Mouse (Mus musculus) splenic B cell, adult 2 months (primary cell): Measurements from ENCODE around the gene Macrod2.

Experiments used
- DNase-seq: peaks from one replicate; pipeline ENCODE4 v3.0.0-alpha.2; 2011; ENCODE audit warnings: low read depth, low spot score
- H3K27me3 ChIP-seq: 2 replicates; pipeline ENCODE4 v1.6.1; 2012; ENCODE audit warnings: mild to moderate bottlenecking, low read length, moderate library complexity, mixed read lengths; ENCODE audit not compliant: control insufficient read depth, poor library complexity, insufficient read depth, severe bottlenecking
- H3K36me3 ChIP-seq: 2 replicates; pipeline ENCODE4 v1.6.1; 2012; ENCODE audit warnings: mild to moderate bottlenecking, low read length, moderate library complexity, mixed read lengths; ENCODE audit not compliant: control insufficient read depth, poor library complexity, insufficient read depth, severe bottlenecking

Macrod2 gene

GRCm38 (mm10) chr2:141217490-141217889, 822.4 kb downstream of the Macrod2 start:
- H3K27me3 ChIP-seq: no peaks in the 10 kb centered on the region
- DNase-seq: no peak
- H3K36me3 ChIP-seq: no peaks in the 10 kb centered on the region

- no peaks in the 10 kb centered on the region for H3K36me3 ChIP-seq
- no peak for DNase-seq
- no peaks in the 10 kb centered on the region for H3K27me3 ChIP-seq
Measured at GRCm38 (mm10) chr2:141217925-141218324, 822.8 kb downstream of the Macrod2 start.

GRCm38 (mm10) chr2:141228809-141229208, 833.7 kb downstream of the Macrod2 start:
- H3K27me3 ChIP-seq: no peaks in the 10 kb centered on the region
- no peaks in the 10 kb centered on the region for H3K36me3 ChIP-seq
- no peak for DNase-seq

- Histone ChIP-seq H3K27me3 (no peaks in the 10 kb centered on the region), H3K36me3 (no peaks in the 10 kb centered on the region)
- DNase-seq: no peak
Measured at GRCm38 (mm10) chr2:141229820-141230219, 834.7 kb downstream of the Macrod2 start.

- DNase-seq: no peak
- Histone ChIP-seq H3K36me3 (no peaks in the 10 kb centered on the region), H3K27me3 (no peaks in the 10 kb centered on the region)
Measured at GRCm38 (mm10) chr2:141231011-141231668, 836.0 kb downstream of the Macrod2 start.

- DNase-seq: no peak
- Histone ChIP-seq H3K27me3 (no peaks in the 10 kb centered on the region), H3K36me3 (no peaks in the 10 kb centered on the region)
Measured at GRCm38 (mm10) chr2:141234306-141234705, 839.2 kb downstream of the Macrod2 start.

- Histone ChIP-seq H3K27me3 (no peaks in the 10 kb centered on the region), H3K36me3 (no peaks in the 10 kb centered on the region)
- no peak for DNase-seq
Measured at GRCm38 (mm10) chr2:141234724-141235453, 839.8 kb downstream of the Macrod2 start.

- Histone ChIP-seq H3K36me3 (no peaks in the 10 kb centered on the region), H3K27me3 (no peaks in the 10 kb centered on the region)
- no peak for DNase-seq
Measured at GRCm38 (mm10) chr2:141247680-141248079, 852.6 kb downstream of the Macrod2 start.

GRCm38 (mm10) chr2:141264582-141264981, 869.5 kb downstream of the Macrod2 start:
- Histone ChIP-seq H3K27me3 (no peaks in the 10 kb centered on the region), H3K36me3 (no peaks in the 10 kb centered on the region)
- DNase-seq: no peak

GRCm38 (mm10) chr2:141266591-141266990, 871.5 kb downstream of the Macrod2 start:
- no peak for DNase-seq
- Histone ChIP-seq H3K27me3 (no peaks in the 10 kb centered on the region), H3K36me3 (no peaks in the 10 kb centered on the region)

GRCm38 (mm10) chr2:141271541-141271940, 876.4 kb downstream of the Macrod2 start:
- DNase-seq: no peak
- Histone ChIP-seq H3K36me3 (no peaks in the 10 kb centered on the region), H3K27me3 (no peaks in the 10 kb centered on the region)

GRCm38 (mm10) chr2:141272966-141273365, 877.9 kb downstream of the Macrod2 start:
- Histone ChIP-seq H3K27me3 (no peaks in the 10 kb centered on the region), H3K36me3 (no peaks in the 10 kb centered on the region)
- DNase-seq: no peak

- no peaks in the 10 kb centered on the region for H3K36me3 ChIP-seq
- DNase-seq: no peak
- no peaks in the 10 kb centered on the region for H3K27me3 ChIP-seq
Measured at GRCm38 (mm10) chr2:141274262-141274661, 879.2 kb downstream of the Macrod2 start.

GRCm38 (mm10) chr2:141279130-141279698, 884.1 kb downstream of the Macrod2 start:
- Histone ChIP-seq H3K27me3 (no peaks in the 10 kb centered on the region), H3K36me3 (no peaks in the 10 kb centered on the region)
- no peak for DNase-seq

- Histone ChIP-seq H3K36me3 (no peaks in the 10 kb centered on the region), H3K27me3 (no peaks in the 10 kb centered on the region)
- DNase-seq: no peak
Measured at GRCm38 (mm10) chr2:141280817-141281216, 885.7 kb downstream of the Macrod2 start.
